Mouse (Mus musculus) liver, embryonic 14.5 days (tissue): Measurements from ENCODE around the gene Tomt.

Experiments
- CTCF ChIP-seq: IDR thresholded peaks from 2 replicates; pipeline ENCODE4 v1.5.1; 2016; ENCODE audit warnings: antibody characterized with exemption, low read depth, control low read depth
- EP300 ChIP-seq: IDR thresholded peaks from 2 replicates; pipeline ENCODE4 v1.6.1; 2016; ENCODE audit warnings: antibody characterized with exemption, low read depth

DNA sequence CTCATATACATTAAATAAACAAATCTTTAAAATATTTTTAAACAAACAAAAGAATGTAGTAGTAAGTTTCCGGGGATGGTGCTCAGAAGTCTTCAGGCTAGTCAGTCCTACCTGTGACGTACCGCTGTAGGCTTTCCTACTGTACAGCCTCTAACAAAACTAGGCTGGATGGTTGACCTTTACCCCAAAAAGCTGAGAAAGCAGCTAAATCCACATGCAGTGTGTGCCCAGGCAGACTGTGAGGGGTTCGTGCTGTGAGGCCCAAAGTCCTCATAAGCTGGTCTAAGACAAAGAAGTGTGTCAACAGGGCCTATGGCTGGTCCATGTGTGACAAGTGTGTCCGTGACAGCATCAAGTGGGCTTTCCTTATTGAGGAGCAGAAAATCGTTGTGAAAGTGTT is 53.3 kb downstream of the Tomt start:
- TF ChIP-seq EP300: no peak
- no peak for TF ChIP-seq CTCF
